Mouse (Mus musculus) megakaryocyte, embryonic 14.5 days (primary cell): ENCODE data around the gene Akap6.

ENCODE experiments used
- FLI1 ChIP-seq: IDR thresholded peaks from 2 replicates; pipeline ENCODE4 v1.6.1; 2012; ENCODE audit warnings: low read length, inconsistent platforms, mixed read lengths
- GATA1 ChIP-seq: IDR thresholded peaks from 3 replicates; pipeline ENCODE4 v1.6.1; 2012; ENCODE audit warnings: mixed read lengths, low read length, inconsistent platforms, borderline replicate concordance

DNA sequence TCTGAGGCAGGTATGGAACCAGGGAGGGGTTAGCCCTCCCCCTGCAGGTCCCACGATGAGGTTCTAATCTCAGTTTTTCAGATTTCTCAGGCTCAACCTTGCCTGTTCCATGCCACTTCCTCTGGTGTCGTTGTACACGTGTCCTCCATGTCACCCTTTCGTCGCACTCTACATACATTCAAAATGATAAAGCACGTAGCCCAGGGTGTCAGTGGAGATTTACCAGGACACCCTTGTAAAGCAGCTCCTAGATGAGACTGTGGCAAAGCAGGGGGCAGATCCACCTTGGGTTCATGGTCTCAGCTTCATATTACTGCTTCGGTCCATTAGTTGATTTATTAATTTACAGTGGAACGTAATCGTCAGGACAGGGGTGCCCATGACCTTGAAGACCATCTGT lies 100.5 kb downstream of the Akap6 start:
- TF ChIP-seq GATA1: no peak
- no peak for TF ChIP-seq FLI1
